Mouse (Mus musculus) mouse embryonic stem cell (cell line): ENCODE data around the gene Stx11.

Source experiments
- in situ Hi-C, 2 experiments: fragments of 300-500 bp; cut with MboI; formaldehyde crosslinking; loops; 1 replicate in 1 of 2; 3 replicates in 1 of 2; pipeline ENCODE4 v1.14.3; 2019 to 2020; ENCODE audit warnings: low sequenced_read_pairs in 2 of 2, low pct_unique_long_range_greater_than_20kb in 1 of 2, mixed read lengths in 1 of 2; ENCODE audit not compliant: unreplicated experiment in 1 of 2

The Stx11 gene

DNA sequence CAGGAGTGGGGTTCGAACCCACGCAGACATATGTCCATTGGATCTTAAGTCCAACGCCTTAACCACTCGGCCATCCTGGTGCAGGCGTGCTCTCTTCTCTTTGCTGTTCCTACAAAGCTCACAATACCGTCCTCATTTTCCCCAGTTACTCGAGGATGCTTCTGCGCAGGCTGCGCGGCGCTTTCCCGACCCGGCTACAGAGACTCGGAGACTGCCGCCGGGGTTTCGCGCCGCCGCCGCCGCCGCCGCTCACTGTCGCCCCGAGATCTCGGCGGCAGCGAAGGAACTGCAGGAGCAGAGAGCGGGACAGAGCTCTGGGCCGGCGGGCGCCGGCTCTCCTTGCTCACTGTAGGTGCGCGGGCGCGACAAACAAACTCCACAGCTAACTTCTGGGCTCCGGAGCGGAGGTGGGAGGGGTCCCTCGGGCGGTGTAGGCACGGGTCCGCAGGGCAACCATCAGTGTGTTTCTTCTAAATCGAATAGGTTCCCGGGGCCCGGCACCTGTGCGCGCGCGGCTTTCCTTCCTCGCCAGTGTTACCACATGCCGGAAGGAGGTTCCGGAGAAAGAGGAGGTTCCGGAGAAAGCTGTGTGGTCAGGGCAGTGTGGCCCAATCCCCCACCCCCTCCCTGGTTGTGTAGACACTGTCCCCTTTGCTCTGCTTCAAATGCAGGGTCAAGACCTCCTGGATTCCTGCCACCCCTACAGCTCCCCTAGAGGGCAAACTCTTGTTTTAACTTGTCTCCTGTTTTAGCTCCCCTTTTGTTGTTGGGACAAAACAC lies 41.3 kb downstream of the Stx11 start:
- in situ Hi-C loops: loop anchor here in 1 of 2 experiments (10.0 kb wide), 1 partner anchor 72 kb away; no protein-coding TSS in a partner anchor

DNA sequence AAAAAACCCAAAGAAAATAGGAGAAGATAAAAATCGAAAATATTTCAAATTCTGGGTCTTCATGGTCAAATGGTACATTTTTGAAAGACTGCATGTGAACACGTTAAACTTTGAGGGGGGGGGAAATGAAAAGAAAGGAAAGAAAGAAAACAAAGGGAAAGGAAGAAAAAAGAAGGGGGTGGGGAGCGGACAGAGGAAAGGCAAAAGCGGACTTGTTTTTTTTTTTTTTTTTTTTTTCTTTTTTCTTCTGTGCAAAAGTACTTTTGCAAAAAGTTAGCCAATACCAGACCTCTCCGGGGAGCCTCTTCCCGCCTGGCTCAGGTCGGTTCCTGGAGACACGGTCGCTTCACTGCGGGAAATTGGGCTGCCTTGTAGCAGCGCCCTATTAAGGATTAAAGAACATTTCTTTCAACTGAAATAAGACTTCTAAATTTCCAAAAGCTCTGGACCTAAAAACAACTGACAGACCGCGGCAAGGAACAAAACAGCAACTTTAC lies 42.0 kb downstream of the Stx11 start:
- in situ Hi-C loops: loop anchor here in 1 of 2 experiments (10.0 kb wide), 1 partner anchor 73 kb away; no protein-coding TSS in a partner anchor

- in situ Hi-C loops: loop anchor here in 1 of 2 experiments (10.0 kb wide), 1 partner anchor 73 kb away; no protein-coding TSS in a partner anchor
These were observed 42.5 kb downstream of the Stx11 start for GRCm38 (mm10) chr10:12921551-12922040.

- in situ Hi-C loops: no loop called here
These were observed 44.8 kb downstream of the Stx11 start for GRCm38 (mm10) chr10:12919287-12919686.

GRCm38 (mm10) chr10:12917626-12918025 lies 46.5 kb downstream of the Stx11 start:
- in situ Hi-C loops: no loop called here

GRCm38 (mm10) chr10:12916376-12916775 lies 47.7 kb downstream of the Stx11 start:
- in situ Hi-C loops: no loop called here

GRCm38 (mm10) chr10:12915826-12916225 lies 48.3 kb downstream of the Stx11 start:
- in situ Hi-C loops: no loop called here

DNA sequence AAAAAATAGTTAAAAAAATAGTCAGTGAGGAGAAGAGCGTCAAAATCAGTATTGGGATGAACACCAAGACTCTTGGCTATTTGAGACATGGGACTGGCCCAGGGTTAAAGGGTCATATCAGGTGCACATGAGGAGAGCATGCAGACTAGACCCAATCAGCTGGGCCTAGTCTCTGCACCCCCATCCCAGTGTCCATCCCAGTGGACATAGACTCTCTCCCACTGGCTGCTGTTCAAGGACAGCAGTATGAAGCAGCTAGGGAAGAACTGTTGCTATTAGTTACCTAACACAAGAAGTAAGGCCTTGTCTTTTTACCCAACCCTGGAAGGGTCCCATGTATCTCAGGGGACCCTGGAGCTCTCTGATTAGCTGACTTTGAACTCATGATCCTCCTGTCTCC lies 49.9 kb downstream of the Stx11 start:
- in situ Hi-C loops: no loop called here

GRCm38 (mm10) chr10:12911981-12912530 lies 52.0 kb downstream of the Stx11 start:
- in situ Hi-C loops: no loop called here

- in situ Hi-C loops: no loop called here
These were observed 52.6 kb downstream of the Stx11 start for GRCm38 (mm10) chr10:12911451-12911850.

GRCm38 (mm10) chr10:12909891-12910290 lies 54.2 kb downstream of the Stx11 start:
- in situ Hi-C loops: no loop called here

- in situ Hi-C loops: no loop called here
These were observed 54.9 kb downstream of the Stx11 start for GRCm38 (mm10) chr10:12909179-12909578.

DNA sequence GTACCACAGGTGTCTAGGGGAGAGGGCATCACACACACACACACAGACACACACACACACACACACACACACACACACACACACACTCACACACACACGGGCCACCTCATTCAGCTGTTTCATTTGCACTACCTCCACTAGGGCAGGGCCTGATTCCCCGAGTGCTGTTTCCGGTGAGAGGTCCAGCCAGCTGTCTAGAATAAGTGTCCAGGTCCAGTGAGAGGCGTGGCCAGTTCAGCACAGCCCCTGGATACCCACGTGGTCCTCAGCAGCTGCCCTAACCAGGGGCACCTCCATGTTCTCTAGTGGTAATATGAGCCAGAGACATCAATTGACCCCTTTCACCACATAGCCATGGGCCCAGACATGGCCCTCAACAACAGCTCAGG lies 60.0 kb downstream of the Stx11 start:
- in situ Hi-C loops: no loop called here

DNA sequence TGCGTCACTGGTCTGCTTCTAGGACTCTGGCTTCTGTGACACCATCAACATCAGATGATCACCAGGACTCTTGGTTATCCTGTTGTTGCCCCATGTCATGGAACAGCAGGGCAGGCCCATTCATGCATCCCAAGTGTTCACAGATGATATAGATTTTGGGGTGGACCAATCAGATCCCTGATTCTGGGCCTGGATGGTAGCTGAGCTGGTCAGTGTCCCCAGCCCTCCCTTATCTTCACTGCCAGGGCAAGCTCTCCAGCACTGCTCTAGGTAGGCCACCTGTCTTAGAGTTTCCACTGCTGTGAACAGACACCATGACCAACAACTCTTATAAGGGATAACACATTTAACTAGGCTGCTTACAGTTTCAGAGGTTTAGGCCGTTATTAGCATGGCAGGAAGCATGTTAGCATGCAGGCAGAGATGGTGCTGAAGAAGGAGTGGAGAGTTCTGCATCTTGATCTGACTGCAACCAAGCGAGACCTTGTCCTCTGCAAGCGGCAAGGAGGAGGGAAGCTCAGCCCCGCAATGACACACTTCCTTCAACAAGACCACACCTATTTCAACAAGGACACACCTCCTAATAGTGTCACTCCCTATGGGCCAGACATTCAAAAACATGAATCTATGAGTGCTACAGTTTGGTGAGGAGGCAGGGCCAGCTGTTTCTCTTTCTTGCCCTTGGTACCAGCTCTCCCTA lies 60.5 kb downstream of the Stx11 start:
- in situ Hi-C loops: no loop called here

GRCm38 (mm10) chr10:12899901-12900300 lies 64.2 kb downstream of the Stx11 start:
- in situ Hi-C loops: no loop called here

- in situ Hi-C loops: no loop called here
These were observed 70.8 kb downstream of the Stx11 start for GRCm38 (mm10) chr10:12893339-12893738.

- in situ Hi-C loops: no loop called here
These were observed 75.7 kb downstream of the Stx11 start for GRCm38 (mm10) chr10:12888373-12888772.
